Mouse (Mus musculus): ENCODE measurements at regions not wholly inside any gene's neighbourhood (a gene's known extent, or its start where the extent isn't known, plus 50 kb on each side); places are given as distances from the start of the nearest gene placed in this dataset.
"Not testable (repeated sequence)": the region's sequence is repeated elsewhere in the genome, so short reads cannot be mapped to it uniquely, and the experiment has no call there.

DNA sequence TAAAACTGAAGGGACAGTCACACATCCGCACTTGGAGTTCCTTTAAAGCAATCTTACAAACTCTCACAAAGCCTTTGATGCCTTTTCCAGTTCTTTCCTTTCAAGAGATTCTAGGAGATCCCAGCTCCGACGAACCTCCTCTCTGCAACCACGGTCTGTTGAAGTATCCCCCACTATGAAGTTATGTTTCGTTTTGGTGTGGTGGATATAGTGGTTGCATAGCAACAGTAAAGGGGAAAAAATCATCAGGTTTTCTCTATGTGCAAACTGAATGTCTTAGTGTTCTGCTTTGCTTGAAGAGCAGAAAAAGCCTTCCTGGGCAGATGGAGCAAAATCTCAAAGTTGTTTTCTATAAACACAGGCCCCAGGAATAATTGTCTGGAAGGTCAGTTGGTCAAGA, 147.4 kb upstream of the Dlgap1 start:
- in situ Hi-C loops (cut with MboI, MseI): no loop called here

DNA sequence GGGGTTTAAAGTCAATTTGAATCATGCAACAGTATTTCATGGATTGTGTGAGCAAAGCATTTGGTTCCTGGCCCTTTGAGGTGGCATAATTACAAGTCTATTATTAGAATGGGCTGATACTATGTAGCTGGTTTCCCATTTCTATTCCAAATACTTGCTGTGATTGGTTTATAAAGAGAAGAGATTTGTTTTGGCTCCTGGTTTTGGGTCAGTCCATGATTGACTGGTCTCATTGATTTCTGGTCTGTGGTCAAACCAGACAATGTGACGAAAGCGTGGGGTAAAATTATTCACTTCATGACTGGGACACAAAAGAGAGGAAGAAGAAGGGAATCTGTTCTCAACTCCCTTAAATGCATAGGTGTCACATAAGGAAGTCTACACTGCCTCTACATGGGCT, 147.0 kb upstream of the Dlgap1 start:
- in situ Hi-C loops (cut with MboI, MseI): no loop called here

DNA sequence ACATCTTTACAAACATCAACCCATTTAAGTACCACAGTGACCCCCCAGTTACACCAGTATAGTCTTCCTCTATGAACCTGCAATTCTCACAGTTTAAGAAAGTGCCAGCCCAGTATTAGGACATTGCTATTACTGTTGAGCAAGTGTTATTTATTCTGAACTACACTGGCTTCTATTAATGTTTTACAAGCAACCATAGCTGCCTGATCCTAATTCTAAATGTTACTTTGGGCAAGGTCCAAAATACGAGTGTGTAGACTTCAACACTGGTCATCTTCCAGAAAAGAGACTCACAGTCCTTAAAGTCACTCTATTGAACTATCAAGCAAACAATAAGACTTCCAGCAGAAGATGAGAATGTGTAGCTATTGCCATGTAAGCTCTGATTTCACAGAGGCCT, 146.0 kb upstream of the Dlgap1 start:
- in situ Hi-C loops (cut with MboI, MseI): no loop called here

DNA sequence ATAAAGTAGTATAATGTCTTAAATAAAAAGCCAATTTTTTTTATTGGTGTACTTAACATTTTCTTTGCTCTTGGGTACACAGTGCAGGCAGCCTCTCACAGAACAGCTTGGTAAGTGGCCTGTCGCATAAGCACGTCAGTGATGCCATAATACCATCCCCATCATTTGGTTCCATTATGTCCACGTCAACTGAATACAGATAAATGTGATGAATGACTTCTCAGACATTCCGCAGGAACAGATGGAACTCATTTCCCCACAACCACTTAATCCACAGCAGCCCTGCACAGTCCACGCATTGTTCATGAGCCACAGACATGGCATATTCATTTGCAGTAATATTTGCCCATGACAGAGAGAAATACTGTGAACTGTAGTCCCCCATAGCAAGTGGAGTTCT, 127.6 kb upstream of the Dlgap1 start:
- in situ Hi-C loops (cut with MboI, MseI): no loop called here

DNA sequence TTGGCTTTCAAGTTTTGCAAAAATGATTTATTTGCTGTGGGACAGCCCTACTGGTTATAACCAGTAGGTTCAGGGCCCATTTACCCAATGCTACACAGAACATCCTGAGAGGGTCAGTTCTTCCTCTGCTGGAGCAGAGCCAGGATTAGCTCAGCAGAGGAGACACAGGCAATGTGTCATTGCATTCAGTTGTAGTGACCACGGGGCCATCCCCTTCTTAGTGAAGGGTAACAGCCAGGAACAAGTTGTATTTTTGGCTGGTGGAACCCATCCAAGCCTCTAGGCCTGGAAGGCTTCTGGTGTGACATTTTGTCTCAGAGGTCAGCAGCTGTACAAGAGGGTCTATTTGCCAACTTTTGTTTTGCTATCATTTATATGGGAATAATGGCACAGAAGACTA, 120.6 kb upstream of the Dlgap1 start:
- in situ Hi-C loops (cut with MboI, MseI): no loop called here

DNA sequence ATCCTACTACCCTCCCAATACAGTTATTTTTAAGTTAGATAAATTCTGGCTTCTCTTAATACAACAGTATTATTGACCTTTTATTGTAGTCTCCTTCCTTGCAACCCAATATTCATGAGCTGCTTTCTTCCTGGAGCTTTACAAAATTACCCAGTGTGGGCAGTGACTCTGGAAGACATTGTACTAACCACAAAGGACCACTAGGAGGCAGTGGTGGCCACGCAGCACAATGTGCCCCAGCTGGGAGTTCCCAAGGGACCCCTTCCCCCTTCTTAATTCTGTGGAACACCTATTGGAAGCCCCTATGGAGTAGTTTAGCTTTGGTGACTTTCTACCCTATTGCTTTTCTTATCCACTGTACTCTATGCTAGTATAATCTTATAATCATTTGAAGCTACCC, 118.8 kb upstream of the Dlgap1 start:
- in situ Hi-C loops (cut with MboI, MseI): no loop called here

DNA sequence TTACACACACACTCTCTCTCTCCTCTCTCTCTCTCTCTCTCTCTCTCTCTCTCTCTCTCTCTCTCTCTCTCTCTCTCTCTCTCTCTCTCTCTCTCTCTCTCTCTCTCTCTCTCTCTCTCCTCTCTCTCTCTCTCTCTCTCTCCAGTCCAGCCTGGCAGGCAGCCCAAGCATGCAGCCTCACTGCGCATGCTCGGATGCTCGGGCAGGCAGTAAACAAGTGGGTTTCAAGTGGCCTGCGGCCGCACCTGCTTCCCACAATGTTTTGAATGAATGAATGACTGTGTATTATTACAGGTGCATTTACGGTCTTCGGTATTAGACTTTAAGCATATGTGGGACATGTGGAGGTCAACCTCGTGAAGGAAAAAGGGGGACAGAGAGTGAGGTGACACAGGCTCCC, 88.9 kb upstream of the Dlgap1 start:
- in situ Hi-C loops (cut with MboI, MseI): not testable (repeated sequence)

DNA sequence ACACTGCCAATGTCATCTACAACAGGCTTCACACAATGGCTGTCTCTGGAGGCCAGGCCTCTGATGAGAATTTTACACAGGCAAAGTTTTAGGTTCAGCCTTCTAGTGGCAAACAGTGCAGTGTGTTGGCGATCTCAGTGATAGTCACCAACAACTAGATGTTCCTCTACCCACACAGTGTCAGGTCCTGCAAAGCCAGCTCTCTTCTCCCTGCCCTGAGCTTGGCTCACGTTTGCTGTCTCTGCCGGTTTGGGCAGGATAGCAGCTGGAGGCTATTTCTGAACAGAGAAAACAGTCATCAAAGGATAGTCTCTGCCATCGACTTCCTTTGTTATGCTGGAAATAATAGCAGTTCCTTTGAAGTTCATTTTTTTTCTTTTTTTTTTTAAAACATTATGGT, 74.9 kb upstream of the Dlgap1 start:
- in situ Hi-C loops (cut with MboI, MseI): no loop called here
